Mouse (Mus musculus): ENCODE measurements at regions not wholly inside any gene's neighbourhood (a gene's known extent, or its start where the extent isn't known, plus 50 kb on each side); places are given as distances from the start of the nearest gene placed in this dataset.

DNA sequence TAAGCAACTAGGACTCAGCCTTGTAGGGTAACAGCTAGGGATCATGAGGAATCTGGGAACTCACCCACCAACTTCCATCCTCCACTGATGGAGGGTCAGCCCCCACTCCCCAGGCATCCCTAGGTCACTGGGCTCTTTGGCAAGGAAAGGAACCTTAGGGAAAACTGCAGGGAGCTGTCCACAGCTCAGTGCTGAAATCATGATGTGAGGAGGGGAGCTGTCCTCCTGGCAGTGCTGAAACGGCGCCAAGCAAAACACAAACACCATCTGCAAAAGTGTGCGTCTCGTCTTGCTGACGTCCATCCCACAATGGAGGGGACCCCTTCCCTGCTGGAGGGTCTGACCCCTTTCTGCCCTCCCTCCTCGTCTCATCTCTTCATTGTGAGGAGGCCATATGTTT lies 68.6 kb upstream of the Rph3a start:
- DNase-seq (ENCODE audit: low read depth, low spot score): peak; percentile 65

DNA sequence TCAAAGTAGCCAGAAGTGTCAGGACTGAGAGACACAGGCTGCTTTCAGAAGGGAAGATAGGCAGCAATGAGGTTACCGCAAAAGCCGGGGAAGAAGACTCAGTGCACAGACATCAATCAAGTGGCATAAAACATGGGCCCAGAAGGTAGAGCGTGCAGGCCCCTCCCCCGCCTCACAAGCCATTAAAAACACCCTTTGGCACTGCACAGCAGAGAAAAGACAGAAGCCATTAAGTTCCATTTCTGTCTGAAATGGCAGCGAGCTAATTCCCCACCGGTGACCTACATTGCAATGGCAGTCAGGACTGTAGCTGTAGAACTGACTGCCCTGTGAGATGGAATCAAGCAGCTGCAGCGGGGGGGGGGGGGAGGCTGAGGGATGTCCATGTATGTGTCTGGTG lies 66.8 kb upstream of the Rph3a start:
- no peak for DNase-seq (ENCODE audit: low read depth, low spot score)

DNA sequence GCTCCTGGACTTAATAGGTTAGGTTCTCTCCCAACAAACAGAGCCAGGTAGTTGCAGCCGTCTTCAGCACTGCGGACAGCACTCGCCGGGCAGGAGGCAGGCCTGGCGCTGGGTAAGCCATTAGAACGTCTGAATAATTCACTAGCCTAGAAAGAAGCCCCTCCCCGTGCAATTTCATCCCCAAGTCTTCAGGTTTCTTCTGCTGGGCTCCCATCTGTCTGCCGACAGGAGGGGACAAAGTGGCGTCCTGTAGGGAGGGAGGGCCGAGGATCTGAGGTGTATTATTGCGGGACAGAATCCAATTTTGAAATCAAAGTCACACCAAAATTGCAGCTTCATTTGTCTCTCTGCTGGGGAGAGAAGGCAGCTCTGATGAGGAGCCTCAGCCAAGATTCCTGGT lies 58.9 kb upstream of the Rph3a start:
- peak; percentile 9 for DNase-seq (ENCODE audit: low read depth, low spot score)

DNA sequence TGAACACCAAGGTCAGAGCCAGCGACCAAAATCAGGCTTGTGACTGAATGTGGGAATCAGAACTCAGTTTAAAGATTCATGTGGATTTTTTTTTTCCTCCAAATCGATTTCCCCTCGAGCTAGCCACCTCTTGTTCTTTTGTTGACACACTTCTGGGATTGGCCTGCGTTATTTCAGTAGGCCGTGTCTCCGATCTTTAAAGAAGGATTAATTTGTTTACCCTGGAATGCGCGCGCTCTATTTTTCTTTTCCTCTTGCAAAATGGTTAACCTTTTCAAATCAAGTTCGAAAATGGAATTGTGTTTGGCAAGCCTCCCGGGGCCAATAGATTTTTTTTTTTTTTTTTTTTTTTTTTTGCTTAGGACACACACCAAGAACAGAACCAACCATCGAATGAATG lies 54.8 kb upstream of the Rph3a start:
- DNase-seq (ENCODE audit: low read depth, low spot score): no peak

DNA sequence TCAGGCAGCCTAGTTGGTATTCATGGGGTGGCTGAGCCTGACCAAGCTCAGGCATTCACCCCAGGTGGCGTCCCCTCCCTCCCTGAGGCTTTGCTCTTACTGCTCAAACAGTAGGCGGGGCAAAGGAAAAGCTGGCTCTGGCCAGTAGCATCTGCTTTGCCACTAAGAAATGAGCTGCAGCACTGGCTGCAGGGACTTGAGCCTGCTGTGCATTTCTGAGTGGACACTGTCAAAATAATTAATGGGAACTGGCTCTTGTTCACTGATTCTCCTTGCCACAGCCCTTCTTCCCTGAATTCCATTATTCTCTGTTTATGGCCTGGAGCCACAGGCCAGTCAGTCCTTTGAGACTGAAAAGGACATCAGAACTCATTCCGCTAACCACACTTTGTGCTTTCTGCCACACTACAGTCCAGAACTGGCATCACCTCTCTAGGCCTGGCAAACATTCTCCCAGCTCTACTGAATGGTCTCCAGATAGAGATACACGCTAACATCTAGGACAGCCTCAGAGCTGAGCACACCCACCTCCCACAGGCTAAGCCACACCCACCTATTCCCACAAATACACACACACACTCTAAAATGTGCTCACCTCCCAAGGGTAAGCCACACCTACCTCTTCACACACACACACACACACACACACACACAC lies 53.2 kb upstream of the Rph3a start:
- DNase-seq (ENCODE audit: low read depth, low spot score): no peak

DNA sequence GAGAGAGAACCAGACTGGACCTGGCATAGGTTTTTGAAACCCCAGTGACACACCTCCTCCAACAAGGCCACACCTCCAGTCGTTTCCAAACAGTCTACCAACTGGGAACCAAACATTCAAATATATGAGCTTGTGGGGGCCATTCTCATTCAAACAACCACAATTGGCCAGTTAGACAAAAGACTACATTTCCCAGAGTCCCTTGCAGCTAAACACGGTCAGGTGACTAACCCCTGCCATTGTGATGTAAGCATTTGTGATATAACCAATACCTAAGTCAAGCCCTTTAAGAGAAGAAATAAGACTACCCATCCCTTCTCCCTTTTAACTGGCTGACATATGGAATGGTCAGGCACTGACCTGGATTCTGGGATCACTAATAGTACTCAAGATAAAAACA lies 51.8 kb upstream of the Rph3a start:
- peak; percentile 5 for DNase-seq (ENCODE audit: low read depth, low spot score)

Measured in CD4-positive, CD25-positive, alpha-beta regulatory T cell, adult 2 months (primary cell).